Mouse (Mus musculus) spleen, adult 2 months (tissue): ENCODE measurements around the gene Chd4.

Source experiments
- CTCF ChIP-seq: fragments of 200-500 bp; IDR thresholded peaks from 2 replicates; pipeline ENCODE4 v1.5.1; 2011; ENCODE audit warnings: mild to moderate bottlenecking, inconsistent platforms; ENCODE audit not compliant: insufficient read depth, insufficient read length, insufficient replicate concordance; ENCODE audit errors: extremely low read depth
- POLR2A ChIP-seq: fragments of 200-500 bp; IDR thresholded peaks from 2 replicates; pipeline ENCODE4 v1.6.1; 2011; ENCODE audit warnings: low read depth, low read length, inconsistent platforms

GRCm38 (mm10) chr6:125168086-125168485, 72.3 kb downstream of the Chd4 start:
- no peak for TF ChIP-seq CTCF
- TF ChIP-seq POLR2A, result no peak
